Mouse (Mus musculus) layer of hippocampus, postnatal 14 days (tissue): ENCODE results near the gene Wnk2. TPM values are rescaled to one million over a fixed set of nuclear protein-coding genes. Genes with fewer than 3 reads are reported as not detected.

Source experiments
- DNase-seq, 2 experiments: peaks; one replicate each; pipeline ENCODE4 v3.0.0; 2021 to 2022; ENCODE audit warnings: low spot score in 2 of 2, mixed read lengths in 1 of 2
- total RNA-seq, 2 experiments: library from RNA; stranded (reverse); gene quantifications; 2 replicates each; pipeline ENCODE4 v1.2.3; 2021

The Wnk2 gene
- total RNA-seq, 2 experiments from 2014 or later: 91.9 to 99.8 TPM

DNA sequence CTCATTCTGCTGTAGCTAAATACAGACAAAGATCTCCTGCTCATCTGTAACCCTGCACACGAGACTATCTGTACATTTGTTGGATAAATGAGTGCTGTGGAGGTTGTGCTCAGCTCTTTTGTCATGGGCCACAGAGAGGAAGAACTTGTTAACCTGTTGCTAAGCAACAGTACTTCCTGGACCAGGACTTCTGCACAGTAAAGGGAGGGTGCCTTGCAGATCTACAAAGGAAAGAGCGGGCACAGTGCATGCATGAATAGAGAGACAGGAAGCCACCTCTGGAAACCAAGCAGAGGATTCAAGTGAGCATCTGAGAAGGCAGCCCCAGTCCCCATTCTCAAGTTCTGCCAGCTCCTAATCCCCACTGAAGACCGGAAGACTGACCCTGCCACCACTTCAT is 152.9 kb downstream of the Wnk2 start:
- no peak for DNase-seq

DNA sequence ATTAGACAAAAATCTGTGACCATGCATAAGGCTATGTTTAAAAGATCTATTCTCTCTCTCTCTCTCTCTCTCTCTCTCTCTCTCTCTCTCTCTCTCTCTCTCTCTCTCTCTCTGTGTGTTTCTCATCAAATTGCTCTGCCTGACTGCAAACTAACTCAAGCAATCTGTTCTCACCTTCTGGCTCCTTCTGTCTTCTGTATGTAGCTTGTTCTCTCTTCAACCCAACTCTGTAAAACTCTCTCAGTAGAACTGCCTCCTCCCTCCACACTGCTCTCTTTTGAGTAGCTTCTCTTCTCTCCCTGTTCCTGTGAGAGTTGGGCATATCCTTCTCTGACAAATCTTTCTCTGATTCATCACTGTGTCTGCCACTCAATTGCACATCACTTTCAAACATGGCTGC is 154.9 kb downstream of the Wnk2 start:
- peak in 1 of 2 experiments; percentile 53 for DNase-seq

DNA sequence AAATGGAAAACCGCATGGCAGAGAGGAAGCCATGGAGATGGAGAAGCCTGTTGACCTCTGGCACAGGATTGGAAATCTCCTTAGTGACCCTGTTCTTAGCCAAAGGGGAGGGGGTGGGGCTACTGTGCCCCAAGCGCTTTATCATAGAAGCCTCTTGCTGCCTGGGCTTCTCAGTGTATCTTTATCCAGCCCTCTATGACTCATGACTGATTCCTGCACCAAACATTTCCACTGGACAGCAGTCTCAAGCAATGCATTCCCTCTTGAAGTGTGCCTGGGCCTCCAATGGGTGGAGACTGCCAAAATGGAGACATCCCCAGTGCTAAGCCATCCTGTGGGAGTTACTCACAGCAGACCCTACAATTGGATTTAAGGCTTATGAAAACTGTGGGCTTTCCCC is 157.7 kb downstream of the Wnk2 start:
- no peak for DNase-seq

Other genes with a start within 250 kb of the Wnk2 start
- gene Fam120a, start 180.0 kb downstream of the Wnk2 start, total RNA-seq: 100 to 1,000 TPM; 113 to 114 TPM
- 10 to 100 TPM; 24.4 to 26.4 TPM for gene Ninj1, start 39.5 kb upstream of the Wnk2 start, total RNA-seq
- gene Card19, start 68.0 kb upstream of the Wnk2 start, total RNA-seq: 10 to 100 TPM; 17.1 to 18.4 TPM
- gene Susd3, start 100.7 kb upstream of the Wnk2 start, total RNA-seq: 1 to 10 TPM; 2.6 to 3.7 TPM
- 1 to 10 TPM; 7.3 to 7.9 TPM for gene Fgd3, start 172.3 kb upstream of the Wnk2 start, total RNA-seq
- gene Bicd2, start 193.6 kb upstream of the Wnk2 start, total RNA-seq: 10 to 100 TPM; 47.9 to 48.6 TPM